Mouse (Mus musculus): Measurements from ENCODE around the gene Agmat.
"Not testable (repeated sequence)": the region's sequence is repeated elsewhere in the genome, so short reads cannot be mapped to it uniquely, and the experiment has no call there.

Agmat gene

DNA sequence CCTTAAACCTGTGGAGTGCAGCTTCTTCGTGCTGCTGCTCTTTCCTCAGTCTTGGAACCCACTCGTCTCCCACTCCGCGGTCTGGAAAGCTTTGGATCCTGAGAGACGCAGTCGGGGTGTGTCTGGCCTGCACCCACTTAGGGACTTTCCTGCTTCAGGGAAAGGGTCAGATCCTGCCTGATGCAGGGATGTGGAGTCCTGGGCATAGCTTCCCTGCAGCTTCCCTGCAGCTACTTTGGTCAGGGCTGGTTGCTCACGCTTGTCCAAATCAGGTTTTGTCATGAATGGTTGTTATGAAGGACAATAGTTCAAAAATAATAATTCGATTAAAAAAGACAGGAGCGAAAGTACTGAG lies 11.3 kb upstream of the Agmat start:
- DNase-seq (ENCODE audit: extremely low read depth, low read depth), result no peak

DNA sequence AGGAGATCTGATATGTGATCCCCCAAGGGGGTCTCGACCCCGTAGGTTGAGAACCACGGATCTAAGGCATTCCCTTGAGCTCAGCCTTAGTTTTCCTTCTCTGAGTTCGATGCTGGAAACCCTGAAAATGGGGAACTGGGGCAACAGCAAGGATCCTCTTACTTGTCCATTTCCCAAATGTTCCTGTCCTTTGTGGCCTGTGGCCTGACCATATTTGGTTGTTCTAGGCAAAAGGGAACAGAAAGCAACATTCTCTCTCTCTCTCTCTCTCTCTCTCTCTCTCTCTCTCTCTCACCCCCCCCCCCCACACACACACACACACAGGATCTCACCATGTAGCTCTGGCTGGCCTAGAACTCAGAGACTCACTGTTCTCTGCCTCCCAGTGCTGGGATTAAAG lies 9.6 kb upstream of the Agmat start:
- DNase-seq (ENCODE audit: extremely low read depth, low read depth), result no peak

DNA sequence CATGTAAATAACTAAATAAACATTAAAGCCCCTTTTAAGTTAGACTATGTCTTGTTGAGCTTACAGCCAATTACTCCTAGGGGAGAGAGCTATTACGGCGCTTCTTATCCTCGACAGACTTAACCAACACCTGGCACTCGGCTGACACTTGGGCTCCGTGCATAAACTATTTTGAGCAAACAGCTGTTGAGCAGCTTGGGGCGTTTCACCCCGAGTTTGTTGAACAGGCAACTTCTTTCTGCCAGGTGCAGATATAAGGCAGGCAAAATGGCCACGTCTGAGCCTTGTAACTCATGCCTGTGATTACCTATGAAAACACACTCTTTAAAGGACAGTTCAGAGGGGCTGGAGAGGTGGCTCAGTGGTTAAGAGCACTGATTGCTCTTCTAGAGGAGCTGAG lies 8.5 kb upstream of the Agmat start:
- DNase-seq (ENCODE audit: extremely low read depth, low read depth), result no peak

DNA sequence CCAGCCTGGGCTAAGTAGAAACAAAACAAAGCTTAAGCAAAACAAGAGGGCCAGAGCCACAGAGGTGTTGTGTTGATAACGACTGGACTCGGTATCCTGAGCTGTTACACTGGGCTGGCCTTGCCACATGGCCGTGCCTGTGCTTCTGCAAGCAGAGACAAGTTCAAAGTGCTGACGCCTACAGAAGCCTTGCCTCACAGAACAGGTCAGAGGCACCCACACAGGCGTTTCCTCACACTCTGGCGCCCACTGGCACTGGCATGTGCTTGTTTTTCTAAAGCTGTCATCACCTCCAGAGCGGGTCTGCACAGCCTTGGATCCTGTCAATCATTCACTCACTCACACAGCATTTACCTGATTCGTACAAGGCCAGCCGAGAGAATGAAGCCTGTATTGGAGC lies 4.6 kb upstream of the Agmat start:
- DNase-seq (ENCODE audit: extremely low read depth, low read depth), result no peak

DNA sequence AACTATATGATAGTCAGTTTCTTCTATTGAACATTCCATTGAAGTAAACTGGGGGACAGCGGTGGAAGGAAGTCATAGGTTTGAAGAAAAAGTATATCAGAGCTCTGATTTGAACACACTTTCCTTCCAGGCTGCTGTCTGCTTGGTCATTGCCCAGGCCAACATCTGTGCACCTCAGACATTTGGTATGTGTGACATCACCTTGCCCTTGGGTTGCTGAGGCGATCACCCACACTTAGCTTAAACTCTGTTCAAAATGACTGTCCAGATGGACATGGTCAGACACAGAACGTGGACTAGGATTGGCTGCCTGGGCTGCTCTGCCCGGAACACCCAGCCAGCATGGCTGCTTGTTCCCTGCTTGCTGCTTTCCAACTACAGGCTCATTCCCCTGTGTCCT lies 4.1 kb upstream of the Agmat start:
- no peak for DNase-seq (ENCODE audit: extremely low read depth, low read depth)

DNA sequence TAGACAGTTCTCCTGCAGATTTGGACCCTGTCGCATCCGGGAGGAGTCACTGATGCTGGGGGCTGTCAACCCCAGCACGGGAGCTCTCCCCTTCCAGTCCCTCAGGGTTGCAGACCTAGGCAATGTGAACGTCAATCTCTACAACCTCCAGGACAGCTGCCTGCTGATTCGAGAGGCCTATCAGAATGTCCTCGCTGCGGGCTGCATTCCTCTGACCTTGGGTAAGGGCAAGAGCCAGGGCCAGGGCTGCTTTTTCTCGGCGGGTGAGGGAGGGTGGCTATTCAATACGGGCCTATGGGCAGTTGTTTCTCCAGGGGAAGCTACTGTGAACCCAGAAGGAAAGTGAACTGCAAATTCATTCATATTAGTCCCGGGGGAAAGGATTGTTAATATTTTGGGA lies 3.1 kb downstream of the Agmat start:
- DNase-seq (ENCODE audit: extremely low read depth, low read depth), result no peak

DNA sequence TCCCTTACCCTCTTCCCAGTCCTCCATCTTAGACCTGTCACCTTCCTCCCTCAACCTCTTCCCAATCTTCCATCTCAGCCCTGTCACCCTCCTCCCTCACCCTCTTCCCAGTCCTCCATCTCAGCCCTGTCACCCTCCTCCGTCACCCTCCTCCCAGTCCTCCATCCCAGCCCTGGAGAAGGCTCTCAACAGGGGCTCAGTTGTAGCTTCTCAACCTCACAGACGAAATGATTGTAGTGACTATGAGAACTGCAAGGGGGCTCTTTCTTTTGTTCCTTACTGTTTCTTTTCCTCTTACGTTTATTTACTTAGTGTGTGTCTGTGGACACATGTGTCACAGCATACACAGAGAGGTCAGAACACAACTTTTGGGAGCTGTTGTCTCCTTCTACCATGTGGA lies 4.4 kb downstream of the Agmat start:
- no peak for DNase-seq (ENCODE audit: extremely low read depth, low read depth)

DNA sequence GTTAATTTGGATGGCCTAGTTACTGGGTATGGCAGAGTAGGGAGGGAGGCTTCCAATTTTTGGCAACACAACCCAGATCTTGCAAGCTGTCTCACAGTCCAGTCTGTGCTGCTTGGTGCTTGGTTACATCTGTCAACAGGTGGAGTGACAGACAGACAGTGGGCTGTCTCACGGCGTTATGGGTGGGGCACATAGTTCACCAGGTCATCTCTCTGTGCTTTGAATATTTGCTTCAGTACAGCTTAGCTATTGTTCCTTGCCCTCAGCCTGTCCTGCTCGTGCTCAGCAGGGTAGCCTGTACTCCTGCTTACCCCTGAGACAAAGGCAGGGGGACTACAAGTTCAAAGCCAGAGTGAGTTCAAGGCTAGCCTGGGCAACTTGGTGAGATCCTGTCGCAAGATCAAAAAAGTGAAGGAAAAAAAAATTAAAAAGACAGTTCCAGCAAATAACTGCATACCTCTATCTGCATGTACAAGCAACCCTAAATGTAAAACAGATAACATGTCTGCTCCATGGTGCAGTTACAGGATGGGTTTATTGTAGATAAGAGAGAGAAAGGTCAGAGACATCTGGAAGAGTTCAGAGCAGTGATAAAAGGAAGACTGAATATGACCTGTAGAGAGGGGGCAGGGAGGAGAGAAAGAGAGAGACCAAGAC lies 5.1 kb downstream of the Agmat start:
- DNase-seq (ENCODE audit: extremely low read depth, low read depth), result peak; percentile 46

DNA sequence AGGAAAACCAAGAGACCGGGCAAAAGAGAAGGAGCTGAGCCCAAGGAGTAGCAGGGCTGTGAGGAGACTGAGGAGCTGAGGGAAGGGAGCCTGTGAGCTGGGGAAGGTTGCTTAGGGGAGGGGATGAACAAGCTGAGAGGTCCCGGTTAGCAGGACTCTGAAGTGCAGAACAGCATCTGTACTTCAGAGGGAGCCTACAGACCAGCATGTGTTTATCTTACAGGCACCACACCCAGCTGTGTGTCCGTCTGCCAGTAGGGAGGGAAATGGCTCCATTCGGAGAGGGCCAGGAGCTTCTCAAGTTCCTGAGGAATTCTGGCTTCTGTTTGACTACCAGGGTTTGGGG lies 5.6 kb downstream of the Agmat start:
- DNase-seq (ENCODE audit: extremely low read depth, low read depth), result peak; percentile 86

DNA sequence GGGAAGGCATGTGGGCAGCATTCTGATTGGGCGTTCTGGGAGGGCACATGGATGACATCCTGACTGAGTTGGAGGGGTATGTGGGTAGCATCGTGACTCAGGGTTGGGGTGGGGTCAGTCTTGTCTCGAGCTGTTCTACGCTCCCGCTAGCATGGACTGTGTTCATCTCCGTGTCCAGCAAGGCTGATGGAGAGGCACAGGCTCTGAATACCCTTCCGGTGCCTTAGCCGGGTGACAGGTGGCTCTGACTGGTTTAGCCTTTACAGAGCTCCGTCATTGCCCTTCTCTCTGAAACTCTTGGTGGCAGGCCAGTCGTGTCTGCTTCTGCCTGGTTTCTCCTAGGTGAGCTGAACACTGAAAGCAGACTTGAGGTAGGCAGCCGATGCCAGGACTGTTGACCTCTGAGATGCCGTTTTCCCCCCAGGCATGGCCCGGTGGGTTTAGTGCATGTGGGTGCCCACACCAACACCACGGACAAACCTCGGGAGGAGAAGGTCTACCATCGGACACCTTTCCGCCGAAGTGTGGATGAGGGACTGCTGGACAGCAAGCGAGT lies 9.0 kb downstream of the Agmat start:
- DNase-seq (ENCODE audit: extremely low read depth, low read depth), result no peak

DNA sequence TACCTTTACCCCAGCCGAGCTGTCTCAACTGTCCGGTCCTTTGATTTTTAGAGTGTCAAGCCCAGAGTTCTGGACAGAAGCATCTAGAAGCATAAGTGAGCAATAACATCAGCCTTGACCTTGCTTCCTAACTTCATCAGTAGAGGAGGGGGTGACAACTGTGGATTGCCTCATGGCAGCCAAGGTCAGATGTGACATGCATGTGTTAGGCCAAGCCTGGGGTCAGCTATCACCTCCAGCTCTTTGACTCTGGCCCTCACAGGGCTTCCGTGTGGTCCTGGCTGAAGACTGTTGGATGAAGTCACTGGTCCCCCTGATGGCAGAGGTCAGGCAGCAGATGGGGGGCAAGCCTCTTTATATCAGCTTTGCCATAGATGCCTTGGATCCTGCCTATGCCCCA lies 10.7 kb downstream of the Agmat start:
- DNase-seq (ENCODE audit: extremely low read depth, low read depth), result no peak

DNA sequence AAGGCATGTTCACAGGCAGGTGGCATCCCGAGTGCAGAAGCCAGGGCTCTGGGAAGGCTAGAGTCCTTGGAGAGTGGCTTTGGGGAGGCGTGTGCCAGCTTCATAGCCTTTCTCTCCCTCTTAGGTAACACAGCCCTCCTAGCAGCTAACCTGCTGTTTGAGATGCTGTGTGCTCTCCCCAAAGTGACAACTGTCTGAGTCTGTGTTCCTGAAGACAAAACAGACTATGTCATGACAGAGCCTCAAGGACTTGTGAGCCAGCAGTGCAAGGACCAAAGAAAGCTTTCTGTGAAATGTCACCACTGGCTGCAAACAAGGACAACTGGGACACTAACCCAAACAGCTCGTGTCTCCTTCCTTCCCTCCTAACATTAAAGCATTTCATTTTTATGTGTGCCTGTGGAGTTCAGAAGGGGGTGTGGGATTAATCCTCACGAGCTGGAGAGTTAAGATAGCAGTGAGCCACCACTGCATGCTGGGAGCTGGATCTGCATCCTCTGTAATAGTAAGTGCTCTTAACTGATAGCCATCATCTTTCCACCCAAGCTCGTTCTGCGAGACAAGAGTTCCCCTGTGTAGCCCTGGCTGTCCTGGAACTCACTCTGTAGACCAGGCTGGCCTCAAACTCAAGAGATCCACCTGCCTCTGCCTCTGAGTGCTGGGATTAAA lies 12.5 kb downstream of the Agmat start:
- no peak for DNase-seq (ENCODE audit: extremely low read depth, low read depth)

DNA sequence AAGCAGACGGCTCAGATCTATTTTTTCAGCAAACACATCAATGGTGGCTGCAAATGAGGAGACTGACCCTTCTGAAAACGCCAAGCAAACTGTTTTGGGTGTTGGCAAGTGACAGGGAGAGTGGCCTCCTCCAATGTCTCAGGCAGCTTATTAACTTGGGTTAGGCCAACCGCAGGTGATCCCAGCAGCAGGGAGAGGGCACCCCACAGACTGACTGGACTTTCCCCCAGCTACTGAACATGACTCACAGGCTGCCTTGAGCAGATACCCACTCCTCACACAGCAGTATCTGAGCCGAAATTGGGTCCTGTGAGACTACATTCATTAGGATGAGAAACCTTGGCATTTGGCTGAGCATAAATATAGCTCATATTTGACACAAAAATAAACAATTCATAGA lies 14.5 kb downstream of the Agmat start:
- no peak for DNase-seq (ENCODE audit: extremely low read depth, low read depth)

DNA sequence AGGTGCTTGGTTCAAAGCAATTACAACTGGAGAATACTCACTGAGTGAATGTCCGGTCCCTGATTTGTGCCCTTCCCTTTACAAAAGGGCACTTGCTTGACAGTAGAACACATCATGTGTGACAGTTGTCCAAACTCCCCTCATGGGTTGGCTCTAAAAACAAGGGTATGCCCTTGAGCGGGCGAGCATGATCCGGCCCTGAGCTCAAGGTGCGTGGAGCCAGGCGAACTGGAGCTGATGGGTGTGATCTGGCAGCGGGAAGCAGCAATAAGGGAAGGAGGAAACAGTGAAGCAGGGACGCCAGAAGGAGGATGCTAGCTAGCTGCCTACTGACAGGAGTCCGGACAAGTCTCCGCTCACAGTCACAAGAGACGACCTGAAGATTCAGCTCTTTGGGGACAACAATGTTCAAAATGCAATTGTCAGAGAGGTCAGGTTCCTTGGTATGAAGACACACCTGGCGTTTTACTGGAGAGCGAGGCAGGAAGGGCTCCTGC lies 15.7 kb downstream of the Agmat start:
- no peak for DNase-seq (ENCODE audit: extremely low read depth, low read depth)

DNA sequence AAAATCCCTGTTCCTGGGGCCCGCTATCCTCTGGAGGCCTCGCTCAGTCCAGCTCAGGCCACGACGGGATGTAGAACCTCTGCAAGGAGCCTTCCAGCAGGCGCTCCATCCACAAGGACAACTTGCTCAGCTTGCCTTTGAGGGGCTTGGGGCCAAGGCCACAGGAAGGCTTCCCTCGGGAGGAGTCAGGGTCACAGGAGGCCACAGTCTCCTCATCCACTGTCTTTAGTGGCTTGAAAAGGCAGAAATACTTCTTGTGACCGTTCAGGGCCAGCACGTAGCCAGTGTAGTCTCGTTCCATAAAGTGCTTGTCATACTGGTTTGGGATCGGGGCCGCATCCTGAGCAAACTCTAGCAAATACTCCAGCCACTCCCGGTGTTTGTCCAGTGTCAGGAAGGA lies 17.0 kb downstream of the Agmat start:
- no peak for DNase-seq (ENCODE audit: extremely low read depth, low read depth)

DNA sequence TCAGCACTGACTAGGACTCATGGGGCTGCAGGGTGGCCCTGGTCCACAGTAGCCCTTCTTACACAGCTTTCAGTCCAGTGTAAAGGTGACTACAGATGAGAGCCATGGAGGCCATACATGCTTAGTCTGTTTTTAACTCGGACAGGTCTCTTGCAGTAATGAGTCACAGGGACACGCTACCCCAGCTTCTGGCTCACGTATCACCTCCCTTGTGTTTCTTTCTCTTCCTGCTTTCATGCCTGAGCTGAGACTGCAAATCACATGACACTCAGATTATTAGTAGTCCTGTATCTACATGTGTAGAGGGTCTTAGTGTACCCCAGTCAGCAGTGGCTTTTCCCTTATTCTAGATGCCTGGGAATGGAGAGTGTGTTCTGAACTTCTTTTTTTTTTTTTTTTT lies 18.5 kb downstream of the Agmat start:
- DNase-seq (ENCODE audit: extremely low read depth, low read depth), result no peak

DNA sequence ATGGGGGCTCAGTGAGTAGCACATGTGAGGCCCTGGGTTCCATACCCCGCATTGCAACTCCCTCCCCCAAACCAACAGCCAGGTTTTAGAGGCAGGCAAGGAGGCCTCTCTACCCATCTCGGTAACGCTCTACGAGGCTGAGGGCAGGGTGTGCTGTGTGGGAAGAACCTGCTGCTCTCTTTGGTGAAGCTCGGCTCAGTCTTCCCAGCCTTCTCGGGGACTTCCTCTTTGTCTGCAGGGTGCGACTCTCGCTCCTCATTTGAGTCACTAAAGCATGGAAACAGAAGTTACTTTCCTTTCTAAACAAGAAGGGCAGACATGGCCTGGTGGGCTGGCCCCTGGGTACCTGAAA lies 19.8 kb downstream of the Agmat start:
- peak; percentile 88 for DNase-seq (ENCODE audit: extremely low read depth, low read depth)

DNA sequence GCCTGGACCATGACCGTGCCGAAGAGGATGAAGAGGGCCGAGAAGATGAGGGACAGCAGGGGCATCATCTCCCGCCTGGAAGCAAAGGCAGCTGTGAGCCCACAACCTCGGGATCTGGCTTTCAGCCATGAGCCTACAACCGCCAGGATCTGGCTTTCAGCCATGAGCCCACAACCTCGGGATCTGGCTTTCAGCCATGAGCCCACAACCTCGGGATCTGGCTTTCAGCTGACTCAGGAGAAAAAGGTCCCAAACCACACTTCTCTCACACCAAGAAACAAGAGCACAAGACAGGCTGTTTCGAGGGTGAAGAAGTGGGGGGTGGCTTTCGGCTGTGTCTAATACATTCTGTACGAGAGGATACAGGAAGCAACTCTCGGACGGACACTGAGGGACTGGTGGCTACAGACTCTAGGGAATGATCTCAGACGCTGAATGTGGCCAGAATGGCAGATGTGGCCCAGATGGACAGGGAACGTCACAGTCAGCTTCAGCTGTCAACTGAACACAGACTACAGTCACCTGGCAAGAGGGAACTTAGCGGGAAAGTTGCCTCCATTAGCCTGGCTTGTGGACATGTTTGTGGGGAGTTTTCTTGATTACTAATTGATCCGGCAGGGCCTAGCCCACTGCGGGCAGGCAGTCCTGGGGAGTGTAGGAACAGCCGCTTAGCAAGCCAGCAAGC lies 20.3 kb downstream of the Agmat start:
- DNase-seq (ENCODE audit: extremely low read depth, low read depth), result peak; percentile 52

DNA sequence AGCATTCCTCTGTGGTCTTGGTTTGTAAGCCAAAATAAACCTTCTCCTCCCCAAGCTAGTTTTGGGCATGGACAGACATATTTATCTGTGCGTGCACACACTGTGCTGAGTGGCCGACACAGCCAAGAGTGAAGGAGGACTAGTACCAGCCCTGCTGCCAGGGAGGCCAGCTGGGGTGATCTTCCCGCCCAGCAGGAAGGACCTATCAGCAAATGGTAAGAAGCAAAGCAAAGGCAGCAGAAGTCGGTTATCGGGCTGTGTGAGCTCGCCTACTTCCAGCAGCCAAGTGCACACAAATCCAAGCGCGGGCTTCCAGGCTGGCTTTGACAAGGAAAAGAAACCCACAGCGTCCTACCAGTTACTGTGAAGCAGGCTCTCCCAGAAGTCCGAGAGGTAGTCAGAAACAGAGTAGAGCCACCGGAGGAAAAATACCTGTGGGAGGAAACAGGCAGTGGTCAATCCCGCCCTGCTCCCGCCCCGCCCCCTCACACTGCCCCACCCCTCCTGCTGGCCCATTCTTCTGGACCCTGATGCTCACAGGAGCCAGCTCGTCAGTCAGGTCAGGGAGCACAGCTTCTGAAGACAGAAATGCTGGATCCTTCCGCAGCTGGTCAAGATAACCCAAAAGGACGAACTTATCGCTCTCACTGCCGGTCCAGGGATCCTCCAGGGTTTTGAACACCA lies 21.0 kb downstream of the Agmat start:
- DNase-seq (ENCODE audit: extremely low read depth, low read depth), result peak; percentile 77

DNA sequence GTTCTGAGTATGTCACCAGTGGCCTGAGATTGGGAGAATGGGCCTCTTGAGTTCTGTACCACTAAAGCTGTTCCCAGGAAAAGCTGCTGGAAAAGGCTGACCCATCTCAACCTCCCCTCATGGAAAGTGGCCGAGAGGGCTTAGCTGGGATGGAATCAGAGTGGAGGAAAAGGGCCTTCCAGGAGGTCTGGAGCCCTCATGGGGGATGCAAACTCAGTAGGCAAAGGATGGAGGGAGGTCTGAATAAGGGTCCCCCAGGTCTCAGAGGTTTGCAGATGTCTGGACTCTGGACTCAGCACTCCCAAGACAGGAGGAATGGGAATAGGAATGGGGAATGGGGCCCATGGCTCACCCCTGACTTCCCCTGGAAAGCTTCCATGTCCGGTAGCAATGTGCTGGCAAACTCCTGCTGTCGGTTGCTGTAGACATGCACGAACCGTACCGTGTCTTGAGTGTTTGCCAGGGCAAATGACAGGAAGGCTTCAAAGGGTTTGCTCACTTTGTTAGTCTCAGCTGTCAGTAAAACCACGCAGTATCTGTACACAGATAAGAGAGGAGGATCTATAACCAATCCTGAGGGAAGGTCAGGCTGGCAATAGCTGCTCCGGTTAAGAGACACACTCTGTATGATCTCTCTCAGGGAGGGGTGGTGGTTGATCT lies 23.2 kb downstream of the Agmat start:
- no peak for DNase-seq (ENCODE audit: extremely low read depth, low read depth)

DNA sequence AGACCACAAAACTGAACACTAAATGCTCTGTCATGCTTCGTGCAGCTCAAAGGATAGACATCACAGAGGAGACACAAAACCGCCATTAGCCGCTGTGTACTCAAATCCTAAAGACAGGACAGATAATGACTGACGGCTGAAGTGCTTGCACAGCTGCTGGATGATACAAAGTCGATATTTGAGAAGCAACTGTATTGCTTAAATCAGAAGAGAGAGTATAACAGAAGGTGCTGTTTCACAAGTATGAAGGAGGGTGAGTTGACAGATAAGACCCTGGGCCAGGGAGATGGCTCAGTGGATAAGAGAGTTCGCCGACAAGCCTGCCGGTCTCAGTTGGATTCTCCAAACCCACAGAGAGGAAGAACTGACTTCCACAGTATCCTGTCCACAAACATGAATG lies 25.4 kb downstream of the Agmat start:
- DNase-seq (ENCODE audit: extremely low read depth, low read depth), result no peak

DNA sequence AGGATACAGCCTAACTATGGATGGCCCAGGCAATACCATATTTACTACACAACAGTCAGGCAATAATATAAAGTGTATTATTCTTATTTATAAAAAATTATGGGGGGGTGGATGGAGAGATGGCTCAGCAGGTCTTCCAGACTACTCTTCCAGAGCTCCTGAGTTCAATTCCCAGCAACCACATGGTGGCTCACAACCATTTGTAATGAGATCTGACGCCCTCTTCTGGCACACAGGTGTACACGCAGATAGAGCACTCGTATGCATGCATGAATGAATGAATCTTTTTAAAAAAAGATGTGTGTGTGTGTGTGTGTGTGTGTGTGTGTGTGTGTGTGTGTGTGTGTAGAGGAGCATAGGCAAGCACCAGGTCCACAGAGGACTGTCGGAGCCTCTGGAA lies 26.5 kb downstream of the Agmat start:
- DNase-seq (ENCODE audit: extremely low read depth, low read depth), result not testable (repeated sequence)

Data from MEL-GATA-1-ER (cell line).